Mouse (Mus musculus) bone marrow macrophage, adult 2 months (primary cell): ENCODE data around the gene Nsd1.

Experiments used
- CTCF ChIP-seq: IDR thresholded peaks from 2 replicates; pipeline ENCODE4 v1.5.1; 2012; ENCODE audit warnings: low read depth, mild to moderate bottlenecking, low read length, moderate library complexity
- POLR2A ChIP-seq: IDR thresholded peaks from 2 replicates; pipeline ENCODE4 v1.6.1; 2012; ENCODE audit warnings: mild to moderate bottlenecking, low read depth, low read length, borderline replicate concordance

GRCm38 (mm10) chr13:55332331-55332730 lies 122.7 kb downstream of the Nsd1 start:
- TF ChIP-seq POLR2A (no peak), CTCF (no peak)
